Mouse (Mus musculus): Measurements from ENCODE around the gene Ambra1.
A peak's percentile ranks its signal among the peaks of the same experiment; 100 is the strongest.

The Ambra1 gene

GRCm38 (mm10) chr2:91739586-91739985 is 9.7 kb downstream of the Ambra1 start:
- peak; percentile 39 for DNase-seq

- peak; percentile 54 for DNase-seq
Observed at GRCm38 (mm10) chr2:91744686-91745085, 14.8 kb downstream of the Ambra1 start.

GRCm38 (mm10) chr2:91749811-91750261 is 19.9 kb downstream of the Ambra1 start:
- peak; percentile 95 for DNase-seq

- no peak for DNase-seq
Observed at GRCm38 (mm10) chr2:91771921-91772705, 42.2 kb downstream of the Ambra1 start.

DNA sequence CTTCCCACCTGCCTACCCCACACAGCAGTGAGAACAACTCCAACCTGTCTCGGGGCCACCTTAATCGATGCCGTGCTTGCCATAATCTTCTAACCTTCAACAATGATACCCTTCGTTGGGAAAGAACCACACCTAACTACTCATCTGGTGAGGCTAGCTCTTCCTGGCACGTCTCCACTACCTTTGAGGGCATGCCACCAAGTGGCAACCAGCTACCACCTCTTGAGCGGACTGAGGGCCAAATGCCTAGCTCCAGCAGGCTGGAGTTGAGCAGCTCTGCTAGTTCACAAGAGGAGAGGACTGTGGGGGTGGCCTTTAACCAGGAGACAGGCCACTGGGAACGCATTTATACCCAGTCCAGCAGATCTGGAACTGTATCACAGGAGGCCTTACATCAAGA is 43.4 kb downstream of the Ambra1 start:
- no peak for DNase-seq

DNA sequence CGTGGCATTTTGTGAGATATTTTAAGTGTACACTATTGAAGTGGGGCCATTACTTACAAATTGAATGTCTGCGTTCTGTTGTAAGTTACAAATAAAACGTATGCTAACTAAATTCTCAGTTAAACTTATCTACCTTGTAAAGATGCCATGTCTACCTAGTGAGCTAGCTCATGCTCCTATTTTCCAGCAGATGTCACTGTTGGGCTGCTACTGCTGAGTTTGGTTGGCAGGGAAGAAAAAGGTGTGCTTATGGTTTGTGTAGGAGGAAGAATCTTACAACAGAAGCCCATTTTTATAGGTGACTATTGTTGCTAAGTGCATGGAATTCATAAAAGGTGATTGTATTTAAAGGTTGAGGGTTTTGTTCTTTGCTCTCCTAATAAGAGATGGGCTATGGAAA is 49.2 kb downstream of the Ambra1 start:
- no peak for DNase-seq

- DNase-seq = peak; percentile 91
Observed at GRCm38 (mm10) chr2:91791621-91792020, 61.7 kb downstream of the Ambra1 start.

DNA sequence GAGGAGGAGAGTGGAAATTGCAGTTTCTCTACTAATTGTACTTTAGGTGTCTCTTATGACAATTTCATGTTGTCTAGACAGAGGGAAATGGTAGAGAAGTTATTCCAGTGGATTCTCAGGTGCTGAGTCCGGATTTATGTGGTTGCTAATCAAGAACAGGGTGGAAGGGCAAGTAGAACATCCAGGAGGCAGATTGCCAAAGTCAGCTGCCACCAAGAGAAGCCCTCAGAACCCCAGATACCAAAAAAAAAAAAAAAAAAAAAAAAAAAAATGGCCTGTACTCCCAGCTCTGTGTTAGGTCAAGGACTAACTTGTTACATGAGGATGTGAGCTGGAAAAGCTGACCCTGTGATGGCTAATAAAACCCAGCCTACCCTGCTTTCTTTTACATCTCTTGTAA is 62.4 kb downstream of the Ambra1 start:
- no peak for DNase-seq

DNA sequence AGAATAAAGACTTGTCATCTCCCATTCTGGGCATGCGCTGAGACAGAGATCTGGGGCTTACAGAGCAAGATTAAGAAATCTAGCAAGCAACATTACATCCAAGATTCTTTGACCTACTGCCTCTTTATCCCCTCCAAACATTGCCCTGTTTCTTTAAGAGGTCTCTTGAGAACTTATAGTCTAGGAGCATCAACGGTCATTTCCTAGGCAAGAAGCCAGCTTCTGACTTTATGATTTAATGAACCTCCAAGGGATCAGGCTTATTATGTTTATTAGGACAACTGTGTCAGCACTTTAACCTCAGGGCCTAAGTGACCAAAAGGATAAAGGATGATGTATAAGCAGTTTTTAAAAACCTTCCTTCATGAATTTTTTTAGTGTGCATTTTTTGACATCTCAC is 64.5 kb downstream of the Ambra1 start:
- DNase-seq = no peak

- DNase-seq = no peak
Observed at GRCm38 (mm10) chr2:91795091-91795490, 65.2 kb downstream of the Ambra1 start.

- DNase-seq = no peak
Observed at GRCm38 (mm10) chr2:91811433-91811832, 81.5 kb downstream of the Ambra1 start.

DNA sequence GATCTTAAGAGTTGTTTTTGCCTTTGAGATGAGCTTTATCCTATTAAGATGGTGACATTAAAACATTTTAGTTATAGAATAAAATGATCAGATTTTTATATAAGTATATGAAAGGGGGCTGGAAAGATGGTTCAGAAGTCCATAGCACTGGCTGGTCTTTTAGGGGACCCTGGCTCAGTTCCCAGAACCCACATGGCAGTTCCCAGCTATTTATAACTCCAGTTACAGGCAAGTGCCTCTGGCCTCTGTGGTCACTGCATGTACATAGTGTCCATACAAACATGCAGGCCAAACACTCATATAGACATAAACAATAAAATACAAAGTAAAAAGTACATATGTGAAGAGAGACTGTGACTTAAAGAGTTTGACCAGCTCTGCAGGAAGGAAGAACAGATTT is 86.8 kb downstream of the Ambra1 start:
- peak; percentile 88 for DNase-seq

DNA sequence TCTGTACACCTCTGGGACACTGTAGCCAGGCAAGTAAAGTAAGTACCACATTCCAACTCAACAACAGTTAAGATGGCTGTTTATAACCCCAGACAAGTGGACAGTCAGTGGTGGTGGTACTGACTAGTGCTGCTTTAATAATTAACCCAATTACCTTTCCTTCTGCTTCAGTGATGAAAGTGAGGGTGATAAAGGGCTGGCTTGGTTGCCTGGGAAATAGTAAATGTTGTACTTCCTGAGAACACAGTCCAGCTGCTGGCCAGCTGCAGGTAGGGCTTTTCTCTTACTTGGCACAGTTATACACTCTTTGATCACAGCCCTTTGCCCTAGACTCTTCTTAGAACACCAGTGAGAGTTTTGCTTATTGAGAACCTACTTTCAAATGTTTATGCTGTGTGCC is 102.3 kb downstream of the Ambra1 start:
- peak; percentile 65 for DNase-seq

DNA sequence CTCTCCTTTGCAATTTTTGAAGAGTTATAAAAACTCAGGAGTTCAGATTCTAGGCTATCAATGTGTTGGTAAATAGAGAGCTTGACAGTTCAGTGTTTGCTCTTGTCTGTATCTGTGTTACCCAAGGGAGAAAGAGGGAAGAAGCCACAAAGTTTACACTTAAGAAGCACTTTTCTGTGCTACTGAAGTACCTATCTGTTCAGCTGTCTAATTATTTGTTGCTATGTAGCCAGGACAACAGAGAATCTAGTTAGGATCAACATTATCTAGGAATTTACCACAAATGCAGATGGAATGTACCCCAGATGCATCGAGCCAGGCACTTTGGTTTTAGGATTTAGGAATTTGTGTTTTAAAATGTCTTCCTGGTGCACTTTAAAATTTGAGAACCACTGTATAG is 104.3 kb downstream of the Ambra1 start:
- peak; percentile 12 for DNase-seq

DNA sequence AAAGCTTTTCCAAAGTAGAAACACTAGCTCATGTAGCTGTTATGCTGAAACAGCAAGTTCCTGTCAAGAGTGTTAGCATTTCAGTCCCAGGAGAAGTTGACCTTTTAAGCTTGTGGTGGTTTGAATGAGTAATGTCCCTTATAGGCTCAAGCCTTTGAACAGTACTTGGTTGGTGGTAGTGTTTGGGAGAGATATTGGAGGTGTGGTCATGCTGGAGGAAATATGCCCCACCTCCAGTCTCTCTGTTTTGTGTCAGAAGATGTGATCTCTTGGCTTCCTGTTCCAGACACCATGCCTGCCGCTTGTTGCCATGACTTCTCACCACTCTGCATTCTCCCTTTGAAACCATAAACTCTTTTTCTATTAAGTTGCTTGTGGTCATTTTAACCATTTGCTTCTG is 105.1 kb downstream of the Ambra1 start:
- DNase-seq = peak; percentile 70

DNA sequence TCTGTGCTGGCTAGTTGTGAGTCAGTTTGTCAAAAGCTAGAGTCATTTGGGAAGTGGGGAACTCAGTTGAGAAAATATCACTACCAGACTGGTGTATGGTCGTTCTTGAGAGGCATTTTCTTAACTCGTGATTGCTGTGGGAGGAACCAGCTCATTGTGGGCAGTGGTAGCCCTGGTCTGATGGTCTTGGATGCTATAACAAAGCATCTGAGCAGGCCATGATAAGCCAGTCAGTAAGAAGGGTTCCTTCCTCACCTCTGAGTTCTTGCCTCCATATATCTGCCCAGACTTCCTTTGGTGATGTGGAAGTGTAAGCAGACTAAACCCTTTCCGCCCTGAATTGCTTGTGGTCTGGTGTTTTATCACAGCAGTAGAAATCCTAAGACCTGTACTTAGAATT is 105.7 kb downstream of the Ambra1 start:
- peak; percentile 59 for DNase-seq

GRCm38 (mm10) chr2:91844085-91844484 is 114.2 kb downstream of the Ambra1 start:
- DNase-seq = peak; percentile 35

- peak; percentile 40 for DNase-seq
Observed at GRCm38 (mm10) chr2:91852446-91853191, 122.7 kb downstream of the Ambra1 start.

- DNase-seq = peak; percentile 12
Observed at GRCm38 (mm10) chr2:91854575-91854974, 124.6 kb downstream of the Ambra1 start.

DNA sequence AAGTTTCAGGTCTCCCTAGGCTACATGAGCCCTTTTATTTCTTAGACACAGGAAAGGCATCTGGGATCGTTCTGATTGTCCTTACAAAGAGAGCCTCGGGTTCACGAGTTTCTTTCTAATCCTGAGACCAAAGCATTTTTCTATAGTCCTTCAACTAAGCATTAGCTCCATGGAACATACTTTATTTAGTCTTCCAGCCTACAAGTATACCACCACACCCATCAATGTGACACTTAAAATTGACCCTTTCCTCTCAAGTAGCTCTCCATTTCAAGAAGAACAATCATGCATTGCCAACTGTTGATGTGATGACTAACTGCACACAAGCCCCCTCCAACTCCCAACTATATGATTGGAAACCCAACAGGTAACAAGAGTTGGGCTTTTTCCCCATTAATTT is 127.0 kb downstream of the Ambra1 start:
- peak; percentile 11 for DNase-seq

GRCm38 (mm10) chr2:91859423-91859822 is 129.5 kb downstream of the Ambra1 start:
- DNase-seq = peak; percentile 10

GRCm38 (mm10) chr2:91870754-91871153 is 140.8 kb downstream of the Ambra1 start:
- peak; percentile 87 for DNase-seq

DNA sequence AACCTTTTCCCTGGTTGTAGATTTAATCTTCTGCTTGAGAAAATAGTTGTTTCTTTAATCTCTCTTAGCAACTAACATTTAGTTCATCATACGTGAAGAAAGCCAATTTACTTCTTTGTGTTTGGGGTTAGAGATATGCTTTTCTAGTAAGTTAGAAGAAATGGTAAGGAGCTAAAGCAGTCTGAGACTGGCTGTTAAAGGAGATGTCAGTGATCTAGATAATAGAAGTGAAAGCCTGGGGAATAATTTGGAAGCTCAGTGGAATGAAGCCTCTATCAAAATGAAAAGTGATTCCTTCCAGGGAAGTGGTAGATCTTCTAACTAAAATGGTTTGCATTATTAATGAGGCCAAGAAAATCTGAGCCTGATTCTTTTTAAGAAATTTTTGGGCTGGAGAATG is 141.3 kb downstream of the Ambra1 start:
- DNase-seq = no peak

GRCm38 (mm10) chr2:91872658-91873057 is 142.7 kb downstream of the Ambra1 start:
- peak; percentile 45 for DNase-seq

All from heart, adult 11 months (tissue).